Mouse (Mus musculus) urinary bladder, postnatal 10 days (tissue): ENCODE data around the gene Rufy4.
"Not testable (repeated sequence)": the region's sequence is repeated elsewhere in the genome, so short reads cannot be mapped to it uniquely, and the experiment has no call there.

ENCODE experiments used
- DNase-seq: peaks from one replicate; pipeline ENCODE4 v3.0.0; 2022; ENCODE audit warnings: low spot score

The Rufy4 gene

GRCm38 (mm10) chr1:74151091-74151490 is 25.8 kb downstream of the Rufy4 start:
- DNase-seq: no peak

- DNase-seq: no peak
These were observed 28.3 kb downstream of the Rufy4 start, which contains the start of gene Cxcr2 for GRCm38 (mm10) chr1:74153461-74154184. Gene Cxcr2 (plus strand): TSS chr1:74153989.

- DNase-seq: no peak
These were observed 30.2 kb downstream of the Rufy4 start for GRCm38 (mm10) chr1:74155435-74156012.

GRCm38 (mm10) chr1:74156381-74156910 is 31.1 kb downstream of the Rufy4 start:
- no peak for DNase-seq

- not testable (repeated sequence) for DNase-seq
These were observed 34.3 kb downstream of the Rufy4 start for GRCm38 (mm10) chr1:74159613-74160012.

GRCm38 (mm10) chr1:74160036-74160435 is 34.7 kb downstream of the Rufy4 start:
- DNase-seq: no peak

- no peak for DNase-seq
These were observed 41.8 kb downstream of the Rufy4 start for GRCm38 (mm10) chr1:74167136-74167535.

- DNase-seq: no peak
These were observed 44.4 kb downstream of the Rufy4 start for GRCm38 (mm10) chr1:74169721-74170120.

GRCm38 (mm10) chr1:74172722-74173121 is 47.4 kb downstream of the Rufy4 start:
- no peak for DNase-seq

- no peak for DNase-seq
These were observed 50.4 kb downstream of the Rufy4 start for GRCm38 (mm10) chr1:74175731-74176130.

GRCm38 (mm10) chr1:74178618-74179017 is 53.3 kb downstream of the Rufy4 start:
- no peak for DNase-seq

- DNase-seq: no peak
These were observed 54.5 kb downstream of the Rufy4 start for GRCm38 (mm10) chr1:74179624-74180408.

GRCm38 (mm10) chr1:74181462-74181861 is 56.1 kb downstream of the Rufy4 start:
- DNase-seq: no peak

- no peak for DNase-seq
These were observed 57.7 kb downstream of the Rufy4 start for GRCm38 (mm10) chr1:74183006-74183405.

- no peak for DNase-seq
These were observed 65.1 kb downstream of the Rufy4 start for GRCm38 (mm10) chr1:74190471-74190870.

GRCm38 (mm10) chr1:74192711-74193110 is 67.4 kb downstream of the Rufy4 start:
- no peak for DNase-seq

- DNase-seq: no peak
These were observed 69.1 kb downstream of the Rufy4 start, which contains the start of gene Cxcr1 for GRCm38 (mm10) chr1:74194445-74194844. Gene Cxcr1 (minus strand): TSS chr1:74194631.

GRCm38 (mm10) chr1:74195961-74196360 is 70.6 kb downstream of the Rufy4 start:
- no peak for DNase-seq

GRCm38 (mm10) chr1:74196621-74197419 is 71.5 kb downstream of the Rufy4 start:
- no peak for DNase-seq
